Mouse (Mus musculus): Measurements from ENCODE around the gene Zfp276.
"Not testable (repeated sequence)": the region's sequence is repeated elsewhere in the genome, so short reads cannot be mapped to it uniquely, and the experiment has no call there.

Zfp276 gene

DNA sequence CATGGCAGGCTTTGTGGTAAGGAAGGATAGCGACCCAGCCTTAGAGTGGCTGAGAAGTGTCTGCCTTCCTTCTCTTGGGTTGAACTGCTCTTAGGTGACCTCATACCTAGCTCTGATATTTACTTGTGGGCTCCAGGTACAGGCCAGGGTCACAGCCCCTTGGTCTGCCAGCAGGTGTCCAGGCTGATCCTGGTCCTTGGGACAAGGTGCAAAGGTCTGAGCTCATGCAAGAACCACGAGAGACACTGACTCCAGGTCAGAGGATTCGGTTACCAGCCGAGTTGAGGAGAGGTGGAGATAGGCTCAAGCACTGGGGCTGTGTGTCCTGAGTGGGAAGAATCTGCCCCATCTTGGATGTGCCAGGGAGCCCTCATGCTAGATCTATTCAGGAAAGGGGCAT, 9.6 kb upstream of the Zfp276 start:
- no peak for DNase-seq (ENCODE audit: low spot score in 2 of 2)

DNA sequence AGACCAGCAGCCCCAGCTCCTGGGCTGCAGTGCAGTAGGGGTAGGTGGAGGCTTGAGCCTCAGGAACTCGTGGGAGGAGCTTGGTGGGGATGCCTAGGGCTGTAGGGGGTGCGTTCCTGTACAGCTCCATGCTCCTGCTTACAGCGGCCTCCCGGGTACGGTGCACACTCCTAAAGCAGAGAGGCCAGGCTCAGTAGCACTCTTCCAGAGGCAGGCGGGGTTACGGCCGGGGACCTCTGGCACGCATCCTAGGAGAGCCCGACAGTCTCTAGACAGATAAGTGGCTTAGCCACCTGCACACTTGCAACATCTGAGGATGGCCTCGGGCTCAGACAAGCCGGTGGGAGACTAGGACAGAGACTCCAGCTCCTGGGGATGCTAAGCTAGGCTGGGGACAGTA, 8.5 kb upstream of the Zfp276 start:
- no peak for DNase-seq (ENCODE audit: low spot score in 2 of 2)

DNA sequence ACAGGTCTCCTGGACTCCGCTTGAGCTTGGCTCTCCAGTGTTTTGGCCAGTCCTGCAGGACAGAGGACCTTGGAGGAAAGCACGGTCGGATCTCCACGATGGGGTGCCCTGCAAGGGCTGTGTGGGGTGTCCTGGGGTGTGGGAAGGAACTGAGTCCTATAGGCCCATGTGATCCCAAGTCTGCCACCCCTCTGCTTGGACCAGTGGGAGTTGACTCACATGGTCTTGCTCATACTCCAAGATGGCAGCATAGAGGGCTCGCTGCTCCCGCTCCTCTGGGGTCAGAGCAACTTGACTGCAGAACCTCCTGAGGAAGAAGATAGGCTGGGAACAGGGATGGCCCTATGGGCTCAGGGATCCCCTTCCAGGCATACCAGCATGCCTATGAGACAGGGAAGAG, 6.2 kb upstream of the Zfp276 start:
- no peak for DNase-seq (ENCODE audit: low spot score in 2 of 2)

DNA sequence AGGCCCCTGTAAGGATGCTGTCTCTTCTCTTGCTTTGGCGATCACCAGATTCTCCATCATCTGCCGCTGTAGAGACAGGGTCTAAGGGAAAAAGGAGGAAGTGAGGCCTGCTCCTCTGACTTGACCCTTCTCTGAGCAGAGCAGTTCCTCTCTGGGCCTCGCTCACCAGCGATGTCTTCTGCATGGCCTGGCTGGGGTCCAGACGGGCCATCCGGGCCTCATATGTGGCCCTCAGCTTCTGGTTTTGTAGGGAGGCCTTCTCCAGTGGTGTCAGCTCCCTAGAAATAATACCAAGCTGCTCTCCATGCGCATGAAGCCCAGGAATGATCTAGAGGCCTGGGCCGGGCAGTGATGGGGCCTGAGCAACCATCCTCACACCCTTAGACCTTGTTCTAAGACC, 5.4 kb upstream of the Zfp276 start:
- DNase-seq (ENCODE audit: low spot score in 2 of 2), result no peak

DNA sequence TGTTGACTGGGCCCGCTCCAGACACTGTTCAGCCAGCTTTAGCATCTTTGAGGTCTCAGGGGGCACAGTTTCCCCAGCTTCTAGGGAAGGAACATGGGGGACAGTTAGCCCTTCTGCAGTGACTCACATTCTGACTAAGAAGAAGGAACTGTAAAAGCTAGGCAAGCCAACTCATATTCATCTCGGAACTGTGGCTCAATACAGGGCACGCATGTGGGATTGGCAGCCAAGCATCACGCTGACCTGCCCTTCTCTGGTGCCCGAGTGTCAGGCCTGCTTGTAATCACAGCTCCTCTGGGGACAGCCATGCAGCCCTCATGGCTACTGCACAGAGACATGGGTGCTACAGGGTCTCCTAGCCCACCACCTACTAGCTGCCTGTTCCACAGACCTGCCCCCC, 3.1 kb upstream of the Zfp276 start:
- no peak for DNase-seq (ENCODE audit: low spot score in 2 of 2)

DNA sequence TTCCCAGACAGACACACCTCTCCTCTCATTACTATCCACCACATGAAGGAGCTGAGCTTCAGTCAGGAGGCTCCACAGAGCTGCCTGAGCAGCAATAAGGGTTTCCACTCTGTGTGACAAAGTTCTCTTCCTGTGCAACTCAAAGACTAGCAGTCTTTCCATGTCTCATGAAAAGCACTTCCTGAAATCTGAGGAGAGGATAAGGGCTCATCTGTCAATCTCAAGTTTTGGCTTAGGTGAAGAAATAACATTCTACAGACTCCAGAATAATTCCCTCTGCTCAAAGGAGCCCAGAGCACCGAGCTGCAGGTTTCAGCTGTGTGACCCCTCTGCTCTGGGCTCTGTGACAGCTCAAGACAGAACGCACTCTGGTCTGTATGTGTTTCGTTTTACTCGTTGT, 1.1 kb upstream of the Zfp276 start:
- no peak for DNase-seq (ENCODE audit: low spot score in 2 of 2)

DNA sequence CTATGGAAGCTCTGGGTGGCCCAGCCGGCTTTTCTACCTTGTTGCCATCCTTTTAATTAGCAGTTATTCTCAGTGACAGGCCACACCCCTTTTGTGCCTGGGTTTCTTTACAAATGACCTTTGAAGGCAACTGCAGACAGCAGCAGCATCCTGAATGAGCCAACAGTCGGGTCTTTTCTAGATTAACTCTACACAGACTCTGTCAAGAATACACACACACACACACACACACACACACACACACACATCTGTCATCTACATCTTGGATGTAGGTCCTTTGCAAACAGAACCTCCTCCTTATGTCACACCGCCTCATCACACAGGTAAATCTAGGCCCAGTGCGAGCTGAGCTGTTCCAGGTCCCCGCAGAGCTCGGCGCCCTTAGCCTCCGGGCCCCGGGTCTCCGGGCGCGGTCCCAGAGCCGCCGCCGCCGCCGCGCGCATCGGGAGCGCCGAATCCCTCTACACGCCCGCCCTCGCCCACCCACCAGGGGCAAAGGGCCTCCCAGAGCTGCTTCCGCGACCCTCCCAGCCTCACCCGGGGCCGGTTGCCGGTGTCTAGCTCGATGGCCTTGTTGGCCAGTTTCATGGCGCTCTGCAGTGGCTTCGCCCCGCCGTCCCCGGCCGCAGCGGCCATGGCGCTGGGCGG, 420 bp upstream of the Zfp276 start:
- DNase-seq (ENCODE audit: low spot score in 2 of 2), result no peak

DNA sequence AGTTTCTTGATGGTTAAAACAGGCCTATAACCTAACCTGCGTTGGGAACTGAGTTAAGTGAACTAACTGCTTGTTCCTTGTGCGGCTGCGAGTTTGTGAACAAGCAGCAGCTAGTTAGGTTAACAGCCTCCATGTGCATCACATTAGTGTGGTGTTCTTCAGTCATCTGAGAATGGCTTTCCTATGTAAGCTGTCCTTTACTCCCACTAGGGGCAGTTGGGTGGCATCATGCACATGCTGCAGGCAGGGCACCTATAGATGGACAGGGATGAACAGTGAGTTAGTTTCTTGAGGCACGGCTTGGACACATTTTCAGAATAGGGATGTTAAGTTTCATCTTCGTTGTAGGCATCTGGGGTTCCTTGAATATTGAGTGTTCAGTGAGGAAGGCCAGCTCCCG, 1.2 kb downstream of the Zfp276 start:
- DNase-seq (ENCODE audit: low spot score in 2 of 2), result no peak

DNA sequence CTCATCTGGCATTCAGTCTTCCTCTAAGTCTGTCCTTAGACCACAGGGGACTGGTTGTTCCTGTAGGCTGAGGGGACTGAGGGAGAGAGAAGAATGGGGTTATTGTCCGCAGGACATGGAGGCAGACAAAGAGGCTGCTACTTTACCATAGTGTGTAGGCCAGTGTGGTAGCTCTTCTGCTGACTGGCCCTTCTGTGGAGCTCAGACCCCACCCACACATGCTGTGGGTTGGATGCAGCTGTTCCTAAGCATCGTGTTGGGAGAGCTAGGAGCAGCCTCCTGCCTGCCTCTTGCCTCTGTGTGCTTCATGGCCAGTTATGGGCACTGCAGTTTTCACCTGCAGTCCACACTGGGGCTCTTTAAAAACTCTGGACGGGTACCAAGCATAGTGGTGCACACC, 3.1 kb downstream of the Zfp276 start:
- no peak for DNase-seq (ENCODE audit: low spot score in 2 of 2)

DNA sequence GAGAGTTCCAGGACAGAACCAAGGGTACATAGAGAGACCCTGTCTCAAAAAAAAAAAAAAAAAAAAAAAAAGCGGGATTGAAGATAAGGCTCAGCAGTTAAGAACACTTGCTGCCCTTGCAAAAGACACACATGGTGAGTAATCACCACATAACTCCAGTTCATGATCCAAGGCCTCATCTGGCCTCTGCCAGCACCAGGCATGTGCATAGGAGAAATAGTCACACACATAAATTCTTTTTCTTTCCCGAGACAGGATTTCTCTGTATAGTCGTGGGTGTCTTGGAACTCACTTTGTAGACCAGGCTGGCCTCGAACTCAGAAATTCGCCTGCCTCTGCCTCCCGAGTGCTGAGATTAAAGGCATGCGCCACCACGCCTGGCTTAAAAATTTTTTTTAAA, 3.6 kb downstream of the Zfp276 start:
- not testable (repeated sequence) for DNase-seq (ENCODE audit: low spot score in 2 of 2)

DNA sequence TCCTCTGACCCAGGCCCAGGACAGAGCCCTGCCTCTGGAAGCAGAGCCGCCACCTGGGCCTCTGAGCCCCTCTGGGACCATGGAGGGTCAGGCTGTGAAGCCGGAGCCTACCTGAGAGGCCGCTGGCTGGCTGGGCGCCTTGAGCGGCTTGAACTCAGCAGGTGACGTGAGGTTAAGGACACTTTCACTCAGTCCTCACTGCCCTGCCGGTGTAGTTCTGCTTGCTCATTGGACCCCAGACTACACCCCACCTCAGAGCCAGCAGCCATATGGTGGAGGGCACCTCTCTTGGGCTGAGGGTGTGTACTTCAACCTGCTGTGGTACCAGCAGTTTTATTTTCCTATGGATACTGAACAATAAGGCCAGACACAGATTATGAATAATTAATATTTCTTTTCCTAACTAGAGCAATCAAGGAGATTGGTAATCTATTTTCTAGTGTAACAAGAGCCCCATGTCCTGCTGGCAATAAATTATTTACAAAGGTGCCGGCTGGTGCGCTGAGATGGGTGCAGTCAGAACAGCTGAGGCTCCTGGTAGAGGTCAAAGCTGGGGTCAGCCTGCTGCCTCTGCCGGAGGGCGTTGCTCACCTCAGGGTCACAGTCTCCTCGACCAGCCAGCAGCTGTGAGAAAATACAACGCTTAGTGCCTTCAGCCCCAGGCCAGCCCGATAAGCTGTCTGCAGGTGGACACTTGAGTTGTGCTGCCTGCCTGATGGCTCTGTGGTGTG, 14.1 kb downstream of the Zfp276 start:
- no peak for DNase-seq (ENCODE audit: low spot score in 2 of 2)

DNA sequence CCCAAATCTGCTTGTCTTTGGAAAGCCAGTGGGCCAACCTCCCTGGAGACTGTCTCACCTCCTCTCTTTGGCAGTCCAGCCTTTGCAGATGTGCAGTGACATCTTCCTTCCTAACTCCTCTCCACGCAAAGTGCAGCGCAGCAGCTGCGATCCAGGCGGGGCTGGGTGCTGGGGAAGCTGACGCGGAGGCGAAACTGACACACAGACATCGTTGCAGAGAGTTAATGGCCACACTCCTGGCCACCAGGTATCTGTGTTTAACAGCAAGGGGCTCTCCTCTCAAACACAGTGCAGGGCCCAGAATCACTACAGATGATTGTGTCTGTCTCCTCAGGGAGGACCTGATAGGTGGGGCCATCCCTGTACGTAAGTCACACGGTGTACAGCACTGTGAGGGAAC, 17.2 kb downstream of the Zfp276 start:
- no peak for DNase-seq (ENCODE audit: low spot score in 2 of 2)

DNA sequence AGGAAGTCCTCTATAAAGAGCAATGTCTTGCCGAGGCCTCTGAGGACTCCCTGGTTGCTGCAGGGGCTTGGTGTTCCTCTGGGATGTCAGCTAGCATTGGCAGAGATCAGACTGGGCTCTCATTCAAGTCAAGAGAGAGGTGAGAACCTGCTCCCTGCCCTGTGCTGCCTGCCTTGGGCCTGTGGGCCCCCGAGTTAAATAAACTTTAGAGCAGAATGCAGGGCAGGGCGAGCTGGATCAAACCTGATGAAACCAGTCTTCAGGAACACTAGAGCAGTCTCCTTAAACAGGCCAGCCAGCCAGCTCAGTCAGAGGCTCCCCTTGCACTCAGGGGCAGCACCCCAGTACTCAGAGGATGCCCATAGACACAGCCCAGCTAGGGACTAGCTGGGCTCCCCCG, 17.9 kb downstream of the Zfp276 start:
- DNase-seq (ENCODE audit: low spot score in 2 of 2), result no peak

DNA sequence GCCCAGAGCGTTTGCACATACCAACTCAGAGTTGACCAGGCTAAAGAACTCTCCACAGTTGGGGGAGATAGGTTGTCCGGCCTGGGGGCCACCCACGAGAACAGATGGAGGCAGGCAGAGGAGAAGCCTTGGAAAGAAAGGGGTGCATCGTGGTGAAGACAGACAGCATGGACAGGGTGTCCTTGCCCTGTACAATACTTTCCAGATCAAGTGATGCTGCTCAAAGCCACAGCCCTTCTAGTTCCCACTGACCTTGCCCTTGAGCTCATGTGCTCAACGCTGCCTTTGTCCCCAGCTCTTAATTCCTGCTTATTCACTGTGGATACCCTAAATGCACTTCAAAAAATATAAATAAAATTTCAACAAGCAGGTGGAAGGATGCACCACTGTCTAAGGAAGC, 20.5 kb downstream of the Zfp276 start:
- DNase-seq (ENCODE audit: low spot score in 2 of 2), result no peak

DNA sequence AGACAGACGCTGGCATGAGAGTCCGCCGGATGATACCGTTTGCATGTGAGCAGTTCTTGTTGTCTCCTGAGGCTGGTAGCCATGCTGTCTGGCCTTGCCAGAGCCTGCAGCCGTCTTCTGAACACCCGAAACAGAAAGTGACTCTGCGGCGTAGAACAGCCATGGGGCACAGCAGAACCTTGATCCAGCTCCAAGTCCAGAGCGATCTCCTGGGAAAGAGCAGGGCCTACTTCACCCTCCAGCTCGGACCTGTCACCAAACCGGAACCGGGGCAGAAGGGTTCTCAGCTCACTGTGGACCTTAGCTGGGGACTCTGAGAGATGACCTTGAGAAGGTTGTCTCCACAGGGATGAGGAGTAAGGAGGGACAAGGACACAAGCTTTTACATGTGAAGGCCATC, 21.1 kb downstream of the Zfp276 start:
- no peak for DNase-seq (ENCODE audit: low spot score in 2 of 2)

DNA sequence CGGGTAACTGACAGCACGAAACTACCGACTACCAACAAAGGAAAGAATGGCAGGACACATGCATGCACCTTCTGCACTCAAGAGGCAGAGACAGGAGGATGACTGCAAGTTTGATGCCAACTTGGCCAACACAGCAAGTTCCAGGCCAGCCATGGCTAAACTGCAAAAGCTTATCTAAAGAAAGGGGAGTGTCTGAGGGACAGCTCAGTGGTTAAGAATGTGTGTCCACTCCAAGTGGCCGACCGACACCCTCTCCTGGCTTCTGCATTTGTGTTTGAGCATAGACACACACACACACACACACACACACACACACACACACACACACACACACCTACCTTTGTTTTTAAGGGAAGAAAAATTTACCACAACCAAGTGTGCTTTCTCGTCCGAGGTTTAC, 24.4 kb downstream of the Zfp276 start:
- no peak for DNase-seq (ENCODE audit: low spot score in 2 of 2)

DNA sequence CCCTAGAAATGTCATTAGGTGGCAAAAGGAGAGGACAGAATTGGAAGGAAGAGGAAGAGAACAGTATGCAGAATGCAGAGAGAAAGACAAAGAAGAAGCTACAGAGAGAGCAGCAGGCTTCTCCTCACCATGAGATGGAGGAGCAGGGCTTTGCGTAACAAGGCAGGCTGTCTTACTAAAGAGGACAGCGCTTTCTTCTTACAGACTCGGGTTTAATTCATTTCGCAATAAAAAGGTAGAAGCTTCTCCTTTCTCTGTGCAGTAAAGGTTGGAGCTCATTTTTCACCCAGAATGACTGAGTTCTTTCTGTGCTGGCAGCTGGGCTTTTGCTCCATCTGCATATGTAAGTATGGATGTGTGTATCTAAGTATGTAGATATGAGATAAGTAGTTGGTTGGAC, 25.8 kb downstream of the Zfp276 start:
- DNase-seq (ENCODE audit: low spot score in 2 of 2), result no peak

DNA sequence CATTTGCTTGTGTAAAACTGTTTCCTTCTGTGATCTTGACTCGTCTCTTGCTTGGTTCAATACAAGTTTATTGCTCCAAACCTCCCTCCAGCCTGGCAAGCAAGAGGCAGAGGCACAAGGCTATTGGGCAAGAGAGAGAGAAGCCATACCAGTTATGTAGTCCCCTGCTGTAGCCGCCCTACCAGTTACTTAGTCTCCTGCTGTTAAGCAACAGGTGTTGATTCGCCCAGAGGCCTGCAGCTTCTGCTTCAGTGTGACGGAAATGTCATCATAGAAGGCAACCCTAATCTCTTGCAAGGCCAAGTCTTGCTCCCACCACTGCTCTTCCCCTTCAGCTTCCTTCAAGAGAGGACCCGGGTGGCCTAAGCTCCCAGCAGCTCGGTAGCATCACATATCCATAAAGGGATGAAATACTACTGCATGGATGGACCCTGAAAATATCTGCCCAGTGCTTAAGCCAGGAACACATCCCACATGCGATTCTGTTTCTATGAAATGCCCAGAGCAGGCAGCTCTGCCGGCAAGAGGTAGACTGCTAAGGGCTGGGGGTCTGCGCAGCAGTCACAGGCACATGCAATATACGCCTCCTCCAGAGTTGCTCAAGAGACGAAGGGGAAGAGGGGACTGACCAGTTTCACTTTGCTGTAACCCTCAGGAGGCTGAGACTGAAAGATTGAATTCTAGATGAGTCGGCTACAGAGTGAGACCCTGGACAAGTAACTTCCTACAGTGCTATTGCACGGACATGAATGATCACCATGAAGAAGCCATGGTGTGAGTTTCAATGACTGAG, 26.5 kb downstream of the Zfp276 start:
- DNase-seq (ENCODE audit: low spot score in 2 of 2), result no peak

DNA sequence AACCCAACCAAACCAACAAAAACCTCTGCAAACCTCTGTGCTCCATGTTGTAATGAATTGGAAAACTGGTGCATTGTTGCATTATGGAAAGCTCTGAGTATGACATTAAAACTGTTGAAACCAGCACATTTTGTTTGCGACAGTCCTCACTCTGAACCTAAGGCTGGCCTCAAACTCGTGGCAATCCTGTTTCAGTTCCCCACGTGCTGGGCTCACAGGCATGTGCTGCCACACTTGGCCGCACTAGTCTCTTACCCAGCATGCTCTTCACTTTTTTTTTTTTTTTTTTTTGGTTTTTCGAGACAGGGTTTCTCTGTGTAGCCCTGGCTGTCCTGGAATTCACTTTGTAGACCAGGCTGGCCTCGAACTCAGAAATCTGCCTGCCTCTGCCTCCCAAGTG, 29.0 kb downstream of the Zfp276 start:
- not testable (repeated sequence) for DNase-seq (ENCODE audit: low spot score in 2 of 2)

DNA sequence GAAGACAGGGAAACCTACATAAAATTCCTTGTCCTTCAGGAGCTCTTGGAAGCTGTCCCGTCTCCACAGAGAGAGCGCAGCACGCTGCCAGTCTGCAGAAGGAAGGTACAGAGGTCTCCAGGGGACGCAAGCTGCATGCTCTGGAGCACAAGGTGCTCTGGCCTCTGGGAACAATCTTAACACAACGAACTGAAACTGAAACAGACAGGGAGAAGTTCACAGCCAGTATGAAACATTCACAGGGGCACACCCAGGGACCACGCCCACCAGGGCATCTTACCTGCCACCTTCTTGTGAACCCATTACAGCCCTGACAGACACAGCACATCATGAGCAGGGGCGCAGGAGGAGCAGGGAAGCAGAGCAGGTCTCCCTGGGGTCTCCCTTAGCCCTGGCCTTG, 30.0 kb downstream of the Zfp276 start:
- DNase-seq (ENCODE audit: low spot score in 2 of 2), result no peak

DNA sequence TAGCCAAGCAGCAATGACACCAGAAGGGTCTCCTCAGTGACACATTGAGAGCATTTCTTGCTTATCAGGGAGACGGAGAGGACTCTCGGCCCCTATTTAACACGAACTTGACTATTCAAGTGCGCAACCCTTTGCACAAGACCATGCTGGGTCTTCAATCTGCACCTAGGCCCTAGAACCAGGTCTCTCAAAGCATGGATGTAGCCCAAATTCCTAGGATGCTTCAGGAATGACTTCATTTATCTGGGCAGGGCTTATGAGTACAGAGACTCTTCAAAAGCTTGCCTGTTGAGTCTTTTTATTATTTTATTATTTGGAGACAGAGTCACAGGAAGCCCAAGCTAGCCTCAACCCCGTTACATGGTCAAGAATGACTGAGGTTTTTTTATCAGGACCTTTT, 30.5 kb downstream of the Zfp276 start:
- DNase-seq (ENCODE audit: low spot score in 2 of 2), result no peak

DNA sequence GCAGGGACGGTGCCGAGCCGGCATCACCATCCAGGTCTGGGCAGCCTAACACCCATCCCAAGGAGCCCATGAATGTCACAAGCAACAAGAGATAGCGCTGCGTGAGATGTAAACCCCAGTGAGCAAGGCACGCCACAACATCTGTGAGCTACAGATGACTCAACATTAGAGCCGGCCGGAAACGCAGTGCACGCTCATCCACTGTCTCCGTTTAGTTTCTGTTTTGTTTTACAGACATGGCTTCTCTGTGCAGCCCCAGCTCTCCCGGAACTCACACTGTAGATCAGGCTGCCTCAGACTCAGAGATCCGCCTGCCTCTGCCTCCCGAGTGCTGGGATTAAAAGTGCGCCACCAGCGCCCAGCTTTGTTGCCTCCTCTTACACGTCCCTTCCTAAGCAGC, 33.4 kb downstream of the Zfp276 start:
- no peak for DNase-seq (ENCODE audit: low spot score in 2 of 2)

DNA sequence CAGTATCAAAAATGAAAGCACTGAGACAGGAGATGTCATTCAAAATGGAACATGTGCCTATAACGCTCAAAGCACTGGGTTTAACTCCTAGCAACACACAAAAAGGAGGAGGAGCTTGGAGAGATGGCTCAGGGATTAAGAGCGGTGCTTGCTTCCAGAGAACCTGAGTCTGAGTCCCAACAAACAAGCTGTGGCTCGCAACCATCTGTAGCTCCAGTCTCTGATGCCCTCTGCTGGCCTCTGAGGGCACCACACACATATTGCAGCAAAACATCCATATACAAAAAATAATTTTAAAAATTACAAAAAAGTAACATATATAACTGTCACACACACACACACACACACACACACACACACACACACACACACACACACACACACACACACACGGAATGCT, 36.2 kb downstream of the Zfp276 start:
- DNase-seq (ENCODE audit: low spot score in 2 of 2), result no peak
